Mouse (Mus musculus) heart, postnatal 0 days (tissue): Measurements from ENCODE around the gene Mamdc4.

Source experiments
- CTCF ChIP-seq: IDR thresholded peaks from 2 replicates; pipeline ENCODE4 v1.5.1; 2016; ENCODE audit warnings: antibody characterized with exemption, control low read depth, low read depth
- EP300 ChIP-seq: IDR thresholded peaks from 2 replicates; pipeline ENCODE4 v1.6.1; 2016; ENCODE audit warnings: antibody characterized with exemption, low read depth

- no peak for TF ChIP-seq EP300
- TF ChIP-seq CTCF, result no peak
Observed at GRCm38 (mm10) chr2:25576965-25577891, 2.6 kb upstream of the Mamdc4 start.
